Mouse (Mus musculus): Measurements from ENCODE around the gene Mc3r. TPM values are rescaled to one million over a fixed set of nuclear protein-coding genes. Genes with fewer than 3 reads are reported as not detected.

Gene Mc3r
- polyA plus RNA-seq, 1 experiment: 0.19 TPM

GRCm38 (mm10) chr2:172291755-172292524 lies 43.6 kb downstream of the Mc3r start:
- Histone ChIP-seq H3K4me1 (ENCODE audit: control insufficient read depth, insufficient read depth, low read length) (no peaks in the 10 kb centered on the region), H3K27ac (ENCODE audit: insufficient read depth, low read length) (no peak overlapping the region), H3K4me3 (ENCODE audit: insufficient read depth, low read length) (no peak overlapping the region)
- TF ChIP-seq POLR2A (IDR thresholded peaks at IDR 0.05; ENCODE audit: low read depth, low read length): no peak
- TF ChIP-seq CTCF (IDR thresholded peaks at IDR 0.05; ENCODE audit: borderline replicate concordance, insufficient read depth, low read length): no peak

GRCm38 (mm10) chr2:172292525-172293405 lies 44.5 kb downstream of the Mc3r start:
- TF ChIP-seq POLR2A (IDR thresholded peaks at IDR 0.05; ENCODE audit: low read depth, low read length) (no peak), CTCF (IDR thresholded peaks at IDR 0.05; ENCODE audit: borderline replicate concordance, insufficient read depth, low read length) (no peak)
- H3K4me1 ChIP-seq (ENCODE audit: control insufficient read depth, insufficient read depth, low read length): no peaks in the 10 kb centered on the region
- H3K27ac ChIP-seq (ENCODE audit: insufficient read depth, low read length): no peak overlapping the region
- no peak overlapping the region for H3K4me3 ChIP-seq (ENCODE audit: insufficient read depth, low read length)

DNA sequence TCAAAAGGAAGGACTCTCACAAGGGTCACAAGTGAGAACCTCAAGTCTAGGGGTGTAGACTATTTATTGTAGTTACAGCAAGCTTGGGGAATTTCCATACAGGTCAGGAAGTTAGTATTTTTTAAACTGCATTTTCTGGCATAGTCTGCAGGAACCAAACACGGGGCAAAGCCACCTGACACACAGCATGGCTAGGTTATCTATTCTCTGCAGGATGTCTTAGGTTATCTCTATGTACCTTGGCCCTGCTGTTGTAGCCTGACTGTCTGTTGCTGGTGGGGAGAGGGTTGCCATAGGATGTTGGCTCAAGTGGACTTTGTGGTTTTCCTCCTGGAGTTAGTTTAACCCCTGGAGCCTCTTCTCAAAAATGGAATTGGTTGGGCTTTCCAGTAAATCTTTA lies 49.8 kb downstream of the Mc3r start:
- H3K4me3 ChIP-seq (ENCODE audit: insufficient read depth, low read length): no peak overlapping the region
- H3K27ac ChIP-seq (ENCODE audit: insufficient read depth, low read length): no peak overlapping the region
- H3K4me1 ChIP-seq (ENCODE audit: control insufficient read depth, insufficient read depth, low read length): no peaks in the 10 kb centered on the region
- TF ChIP-seq CTCF (IDR thresholded peaks at IDR 0.05; ENCODE audit: borderline replicate concordance, insufficient read depth, low read length) (no peak), POLR2A (IDR thresholded peaks at IDR 0.05; ENCODE audit: low read depth, low read length) (no peak)

DNA sequence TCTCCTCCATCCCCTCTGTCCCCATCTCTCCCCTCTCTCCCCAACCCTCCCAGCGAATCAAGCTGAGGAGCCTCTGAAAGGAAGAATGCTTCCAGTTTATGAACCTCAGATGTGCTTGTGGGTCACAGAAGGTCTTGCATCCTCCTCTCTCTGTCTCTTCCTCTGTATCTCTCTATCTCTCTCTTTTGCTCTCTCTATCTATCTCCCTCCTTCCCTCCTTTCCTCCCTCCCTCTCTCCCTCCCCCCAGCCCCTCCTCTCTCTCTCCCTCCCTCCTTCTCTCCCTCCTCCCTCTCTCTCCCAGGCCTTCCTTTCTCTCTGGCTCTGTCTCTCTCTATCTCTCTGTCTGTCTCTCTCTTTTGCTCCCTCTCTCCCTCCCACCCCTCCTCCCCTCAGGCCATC lies 50.2 kb downstream of the Mc3r start:
- TF ChIP-seq CTCF (IDR thresholded peaks at IDR 0.05; ENCODE audit: borderline replicate concordance, insufficient read depth, low read length): no peak
- no peak for TF ChIP-seq POLR2A (IDR thresholded peaks at IDR 0.05; ENCODE audit: low read depth, low read length)
- H3K27ac ChIP-seq (ENCODE audit: insufficient read depth, low read length): no peak overlapping the region

DNA sequence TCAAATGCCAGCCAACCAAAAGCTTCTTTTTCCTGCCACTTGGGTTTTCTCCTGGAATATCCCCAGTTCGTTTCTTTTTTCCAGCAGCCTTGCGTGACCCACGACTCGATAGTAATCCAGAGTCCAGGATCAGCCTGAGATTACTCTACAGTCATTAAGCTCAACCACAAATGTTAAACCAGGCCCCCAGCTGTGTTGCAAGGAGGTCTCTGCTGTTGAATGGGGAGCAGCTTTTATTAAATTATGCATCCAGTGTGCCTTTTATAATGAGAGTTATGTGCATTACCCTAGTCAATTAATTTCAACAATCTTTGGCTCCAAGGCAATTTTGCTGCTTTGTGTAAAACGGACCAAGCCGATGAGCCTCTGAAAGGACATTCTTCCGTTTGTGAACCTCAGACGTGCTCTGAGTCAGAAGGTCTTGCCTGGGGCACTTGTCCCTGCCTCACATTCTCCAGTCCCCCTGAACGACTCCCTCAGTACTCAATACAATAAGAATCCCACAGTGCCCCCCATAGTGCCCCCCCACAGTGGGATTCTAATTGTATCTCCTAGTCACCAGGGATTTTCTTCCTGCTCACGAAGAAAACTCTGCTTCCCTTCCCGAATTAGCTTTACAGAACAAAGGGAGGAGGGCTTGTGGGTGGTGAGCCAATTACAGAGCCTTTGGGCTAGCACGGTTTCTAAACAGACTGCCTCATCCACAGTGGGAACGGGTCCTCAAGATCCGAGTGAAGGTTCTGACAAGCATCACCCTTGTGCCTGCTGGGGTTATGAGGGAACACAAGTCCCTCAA lies 51.0 kb downstream of the Mc3r start:
- TF ChIP-seq POLR2A (IDR thresholded peaks at IDR 0.05; ENCODE audit: low read depth, low read length): no peak
- no peak for TF ChIP-seq CTCF (IDR thresholded peaks at IDR 0.05; ENCODE audit: borderline replicate concordance, insufficient read depth, low read length)
- Histone ChIP-seq H3K4me1 (ENCODE audit: control insufficient read depth, insufficient read depth, low read length) (no peaks in the 10 kb centered on the region), H3K27ac (ENCODE audit: insufficient read depth, low read length) (peak overlapping the region; percentile 1; the same call in 1 of the 2 replicates), H3K4me3 (ENCODE audit: insufficient read depth, low read length) (no peak overlapping the region)

More for the DNA sequence above, 50.2 kb downstream of the Mc3r start:
- H3K4me1 ChIP-seq (ENCODE audit: control insufficient read depth, insufficient read depth, low read length): no peaks in the 10 kb centered on the region
- no peak overlapping the region for H3K4me3 ChIP-seq (ENCODE audit: insufficient read depth, low read length)

Other genes starting within 250 kb of the Mc3r start
- gene Cbln4, start 205.0 kb upstream of the Mc3r start, polyA plus RNA-seq (2011; ENCODE audit: insufficient read length, low read depth, missing spikeins): not detected in 2 replicates
- 10.6 and 11.8 TPM in 2 replicates for gene Fam210b, start 97.1 kb downstream of the Mc3r start, polyA plus RNA-seq (2011; ENCODE audit: insufficient read length, low read depth, missing spikeins)
- gene Aurka, start 122.0 kb downstream of the Mc3r start, polyA plus RNA-seq (2011; ENCODE audit: insufficient read length, low read depth, missing spikeins): 28.9 and 35.5 TPM in 2 replicates
- 30.4 and 30.9 TPM in 2 replicates for gene Cstf1, start 122.2 kb downstream of the Mc3r start, polyA plus RNA-seq (2011; ENCODE audit: insufficient read length, low read depth, missing spikeins)
- 1.3 and 1.8 TPM in 2 replicates for gene Cass4, start 145.3 kb downstream of the Mc3r start, polyA plus RNA-seq (2011; ENCODE audit: insufficient read length, low read depth, missing spikeins)
- 40.9 and 51.9 TPM in 2 replicates for gene Rtf2, start 192.1 kb downstream of the Mc3r start, polyA plus RNA-seq (2011; ENCODE audit: insufficient read length, low read depth, missing spikeins)
- not detected in 2 replicates for gene Gcnt7, start 210.1 kb downstream of the Mc3r start, polyA plus RNA-seq (2011; ENCODE audit: insufficient read length, low read depth, missing spikeins)
- 0.72 TPM in 1 of 2 replicates, not detected in the other for gene Fam209, start 224.0 kb downstream of the Mc3r start, polyA plus RNA-seq (2011; ENCODE audit: insufficient read length, low read depth, missing spikeins)